In genomic region chr2:6903251-6903763, GRCm38 (mm10) we compare ENCODE assay signal across 16 mouse cellular contexts.
A peak's percentile ranks its signal among the peaks of the same experiment; 100 is the strongest.
DNase-seq lines count a peak whose midpoint lies in the region; ATAC-seq lines count a peak whose summit lies in the region.
"Had no signal": no experiment of that assay in that cellular context is flagged by ENCODE, and none has a peak within 500 bp of the region (broad histone marks: within the 10 kb centered on the region; RNA-seq: fewer than 3 reads in every experiment).

No protein-coding gene starts in this region.

- no peaks in the 10 kb centered on the region for H3K27me3 ChIP-seq in hindbrain, embryonic 11.5 days (ENCODE audit: control insufficient read depth, insufficient read depth, low read length)
- no peaks in the 10 kb centered on the region for H3K27me3 ChIP-seq in midbrain, embryonic 13.5 days
- H3K27me3 ChIP-seq in liver, embryonic 12.5 days (replicated peaks) = no peaks in the 10 kb centered on the region
- H3K27me3 ChIP-seq: embryonic facial prominence, embryonic 15.5 days; kidney, embryonic 15.5 days; limb, embryonic 12.5 days; megakaryocyte, embryonic 14.5 days had no signal

- peak; percentile 91 for ATAC-seq in hindbrain, embryonic 11.5 days (ENCODE audit: low FRiP score)
- peak; percentile 94 for ATAC-seq in midbrain, embryonic 13.5 days
- ATAC-seq in CD4-positive, CD25-positive, alpha-beta regulatory T cell, adult 4 months = no peak
- no peak for ATAC-seq in liver, embryonic 12.5 days

- WGBS in hindbrain, embryonic 11.5 days = 36% methylated on average over 4 of the region's 4 CpGs
- WGBS in midbrain, embryonic 13.5 days = 7% methylated on average over 4 of the region's 4 CpGs
- WGBS in liver, embryonic 12.5 days (ENCODE audit: insufficient replicate concordance) = 71% methylated on average over 4 of the region's 4 CpGs

- H3K4me1 ChIP-seq in hindbrain, embryonic 11.5 days (replicated peaks; ENCODE audit: control insufficient read depth, insufficient read depth, low read length) = no peaks in the 10 kb centered on the region
- peaks cover 10% of the 10 kb centered on the region for H3K4me1 ChIP-seq in midbrain, embryonic 13.5 days (replicated peaks)
- no peaks in the 10 kb centered on the region for H3K4me1 ChIP-seq in liver, embryonic 12.5 days
- H3K4me1 ChIP-seq: embryonic facial prominence, embryonic 15.5 days; kidney, embryonic 15.5 days; limb, embryonic 12.5 days had no signal

- no peaks in the 10 kb centered on the region for H3K9me3 ChIP-seq in hindbrain, embryonic 11.5 days (ENCODE audit: control insufficient read depth, low read length)
- H3K9me3 ChIP-seq in midbrain, embryonic 13.5 days = no peaks in the 10 kb centered on the region
- no peaks in the 10 kb centered on the region for H3K9me3 ChIP-seq in liver, embryonic 12.5 days (replicated peaks)
- H3K9me3 ChIP-seq: embryonic facial prominence, embryonic 15.5 days; kidney, embryonic 15.5 days; limb, embryonic 12.5 days; megakaryocyte, embryonic 14.5 days had no signal

- no peak overlapping the region for H3K4me2 ChIP-seq in hindbrain, embryonic 11.5 days (replicated peaks; ENCODE audit: low read depth, low read length)
- no peak overlapping the region; the same call in 1 of the 2 replicates for H3K4me2 ChIP-seq in midbrain, embryonic 13.5 days (replicated peaks)
- H3K4me2 ChIP-seq in liver, embryonic 12.5 days = no peak overlapping the region
- H3K4me2 ChIP-seq: embryonic facial prominence, embryonic 15.5 days; kidney, embryonic 15.5 days; limb, embryonic 12.5 days had no signal

- no peak overlapping the region for H3K9ac ChIP-seq in hindbrain, embryonic 11.5 days (ENCODE audit: low read depth, low read length)
- no peak overlapping the region for H3K9ac ChIP-seq in midbrain, embryonic 13.5 days (replicated peaks)
- H3K9ac ChIP-seq in liver, embryonic 12.5 days = no peak overlapping the region
- H3K9ac ChIP-seq: embryonic facial prominence, embryonic 15.5 days; kidney, embryonic 15.5 days; limb, embryonic 12.5 days had no signal

- H3K27ac ChIP-seq in hindbrain, embryonic 11.5 days (ENCODE audit: low read depth, low read length) = no peak overlapping the region
- H3K27ac ChIP-seq in midbrain, embryonic 13.5 days = no peak overlapping the region
- no peak overlapping the region for H3K27ac ChIP-seq in liver, embryonic 12.5 days
- H3K27ac ChIP-seq: embryonic facial prominence, embryonic 15.5 days; kidney, embryonic 15.5 days; limb, embryonic 12.5 days; stomach, postnatal 0 days had no signal

- H3K4me3 ChIP-seq in hindbrain, embryonic 11.5 days (ENCODE audit: low read depth, low read length) = no peak overlapping the region
- H3K4me3 ChIP-seq in midbrain, embryonic 13.5 days (replicated peaks) = no peak overlapping the region
- no peak overlapping the region for H3K4me3 ChIP-seq in liver, embryonic 12.5 days
- H3K4me3 ChIP-seq: embryonic facial prominence, embryonic 15.5 days; kidney, embryonic 15.5 days; limb, embryonic 12.5 days; megakaryocyte, embryonic 14.5 days had no signal

- no peaks in the 10 kb centered on the region for H3K36me3 ChIP-seq in hindbrain, embryonic 11.5 days (ENCODE audit: control insufficient read depth, insufficient read depth, low read length)
- no peaks in the 10 kb centered on the region for H3K36me3 ChIP-seq in midbrain, embryonic 13.5 days
- no peaks in the 10 kb centered on the region for H3K36me3 ChIP-seq in liver, embryonic 12.5 days
- H3K36me3 ChIP-seq: embryonic facial prominence, embryonic 15.5 days; kidney, embryonic 15.5 days; limb, embryonic 12.5 days had no signal

- DNase-seq in 3T3-L1 (ENCODE audit: low read depth, low spot score) = peak; percentile 12
- DNase-seq in embryo, embryonic 9.5 days (ENCODE audit: extremely low spot score) = peak; percentile 24
- DNase-seq in hindbrain, embryonic 11.5 days (ENCODE audit: low spot score) = peak; percentile 37
- no peak for DNase-seq in adrenal gland, adult 8-10 months
- no peak for DNase-seq in layer of hippocampus, adult 11-12 months (ENCODE audit: low spot score)
- DNase-seq: cerebellum, adult 9-10 months; lung, adult 18-20 months; thymus, postnatal 36 days had no signal

Comparison
In these comparisons a context has a peak if more than half of its experiments do, and no peak if none do; other contexts are left out.
1. DNase-seq: peak in 3T3-L1 (single experiment), embryo, embryonic 9.5 days (single experiment) and hindbrain, embryonic 11.5 days (single experiment); none in adrenal gland, adult 8-10 months (single experiment) and layer of hippocampus, adult 11-12 months (single experiment).
2. ATAC-seq: peak in hindbrain, embryonic 11.5 days (single experiment) and midbrain, embryonic 13.5 days (single experiment); none in CD4-positive, CD25-positive, alpha-beta regulatory T cell, adult 4 months (single experiment) and liver, embryonic 12.5 days (single experiment).